Mouse (Mus musculus): ENCODE results near the gene Fkbp10.

- TF ChIP-seq CTCF (IDR thresholded peaks at IDR 0.05; ENCODE audit: control insufficient read depth, insufficient read depth, insufficient replicate concordance, low read depth, low read length), result no peak
- TF ChIP-seq POLR2A (IDR thresholded peaks at IDR 0.05; ENCODE audit: control insufficient read depth, low read depth, low read length), result no peak
These were observed 37.5 kb upstream of the Fkbp10 start for GRCm38 (mm10) chr11:100377989-100378388.
